Mouse (Mus musculus) olfactory bulb, adult 2 months (tissue): Measurements from ENCODE around the gene Fcrl6.

Experiments used
- CTCF ChIP-seq: fragments of 200-500 bp; IDR thresholded peaks from 2 replicates; pipeline ENCODE4 v1.5.1; 2012; ENCODE audit warnings: low read depth, mild to moderate bottlenecking, low read length, moderate library complexity; ENCODE audit not compliant: insufficient read depth
- POLR2A ChIP-seq: fragments of 200-500 bp; IDR thresholded peaks from 2 replicates; pipeline ENCODE4 v1.6.1; 2012; ENCODE audit warnings: mild to moderate bottlenecking, low read depth, low read length, moderate library complexity; ENCODE audit not compliant: insufficient read depth

- TF ChIP-seq POLR2A (no peak), CTCF (no peak)
Observed at GRCm38 (mm10) chr1:172611304-172611703, 9.0 kb upstream of the Fcrl6 start.
